Mouse (Mus musculus): ENCODE measurements around the gene Gm11172. TPM values are rescaled to one million over a fixed set of nuclear protein-coding genes. Genes with fewer than 3 reads are reported as not detected.

Gene Gm11172
- polyA plus RNA-seq, 1 experiment from 2014 or later, result not detected

DNA sequence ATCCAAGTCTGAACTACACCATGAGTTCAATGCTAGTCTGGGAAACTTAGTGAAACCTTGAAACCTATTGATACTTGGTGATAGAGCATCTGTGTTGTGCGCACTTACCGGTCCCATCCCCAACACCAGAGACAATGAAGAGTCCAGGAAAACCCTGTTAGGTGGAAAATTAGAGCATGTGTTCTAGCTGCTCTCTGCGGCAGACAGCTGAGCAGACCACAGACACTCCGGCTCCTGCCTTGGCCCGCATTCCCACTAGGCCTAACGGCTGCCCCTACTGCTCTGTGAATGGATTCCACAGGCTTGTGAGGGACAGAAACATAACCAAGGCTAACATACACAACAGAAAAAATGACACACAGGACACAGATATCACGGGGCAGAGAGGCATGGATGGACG lies 39.2 kb upstream of the Gm11172 start:
- Histone ChIP-seq H3K4me3 (ENCODE audit: low read depth, low read length) (no peak overlapping the region), H3K4me2 (replicated peaks; ENCODE audit: low read depth, low read length) (no peak overlapping the region), H3K4me1 (replicated peaks; ENCODE audit: control insufficient read depth, insufficient read depth, low read length) (no peaks in the 10 kb centered on the region), H3K9ac (ENCODE audit: low read depth, low read length) (no peak overlapping the region), H3K9me3 (ENCODE audit: control insufficient read depth, low read length) (no peaks in the 10 kb centered on the region), H3K27me3 (ENCODE audit: control insufficient read depth, insufficient read depth, low read length) (no peaks in the 10 kb centered on the region), H3K27ac (ENCODE audit: low read depth, low read length) (no peak overlapping the region), H3K36me3 (ENCODE audit: control insufficient read depth, insufficient read depth, low read length) (no peaks in the 10 kb centered on the region)
- WGBS, result 88% methylated on average over 8 of the region's 8 CpGs
- ATAC-seq (ENCODE audit: low FRiP score) (no peak), DNase-seq (ENCODE audit: low spot score) (no peak)

DNA sequence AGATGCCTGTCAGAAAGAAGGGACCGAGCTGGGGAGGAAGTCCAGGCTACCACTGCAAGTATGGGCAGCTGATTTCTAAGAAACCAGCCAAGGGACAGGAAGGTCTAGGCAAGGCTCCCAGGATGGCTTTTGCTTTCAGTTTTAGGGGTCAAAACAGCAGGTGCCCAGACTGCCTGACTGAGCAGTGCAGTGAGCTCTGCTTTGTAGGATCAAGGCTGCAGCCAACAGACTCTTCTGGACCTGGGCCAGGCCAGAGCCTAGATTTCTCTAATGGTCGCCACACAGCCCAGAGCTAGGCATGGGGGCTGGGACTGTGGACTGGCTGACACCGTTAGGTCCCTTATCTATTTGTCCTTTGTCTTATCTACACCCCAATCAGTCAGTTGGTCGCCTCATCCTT lies 38.0 kb upstream of the Gm11172 start:
- Histone ChIP-seq H3K9me3 (ENCODE audit: control insufficient read depth, low read length) (no peaks in the 10 kb centered on the region), H3K27me3 (ENCODE audit: control insufficient read depth, insufficient read depth, low read length) (no peaks in the 10 kb centered on the region), H3K4me3 (ENCODE audit: low read depth, low read length) (no peak overlapping the region), H3K4me1 (replicated peaks; ENCODE audit: control insufficient read depth, insufficient read depth, low read length) (no peaks in the 10 kb centered on the region), H3K27ac (ENCODE audit: low read depth, low read length) (no peak overlapping the region), H3K9ac (ENCODE audit: low read depth, low read length) (no peak overlapping the region), H3K36me3 (ENCODE audit: control insufficient read depth, insufficient read depth, low read length) (no peaks in the 10 kb centered on the region), H3K4me2 (replicated peaks; ENCODE audit: low read depth, low read length) (no peak overlapping the region)
- ATAC-seq (ENCODE audit: low FRiP score) (no peak), DNase-seq (ENCODE audit: low spot score) (no peak)
- 82% methylated on average over 4 of the region's 4 CpGs for WGBS

DNA sequence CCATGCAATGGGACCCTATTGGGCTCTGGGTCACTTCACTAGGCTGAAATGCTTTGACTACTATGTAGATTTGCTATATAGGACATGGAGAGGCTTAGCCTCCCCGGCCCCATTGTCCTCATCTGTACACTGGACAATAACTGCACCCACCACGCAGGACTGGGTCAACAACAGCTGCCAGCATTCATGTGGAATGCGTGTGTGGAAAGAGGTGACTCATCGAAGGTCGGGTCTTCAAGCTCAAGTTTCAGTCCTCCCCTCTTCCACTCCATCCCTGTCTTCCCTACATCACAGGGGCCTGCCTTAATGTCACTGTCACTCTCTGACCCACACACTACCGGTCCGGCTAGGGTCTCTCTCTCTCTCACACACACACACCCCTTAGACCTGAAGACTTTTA lies 36.4 kb upstream of the Gm11172 start:
- H3K27ac ChIP-seq (ENCODE audit: low read depth, low read length), result no peak overlapping the region
- WGBS, result 62% methylated on average over 7 of the region's 7 CpGs

DNA sequence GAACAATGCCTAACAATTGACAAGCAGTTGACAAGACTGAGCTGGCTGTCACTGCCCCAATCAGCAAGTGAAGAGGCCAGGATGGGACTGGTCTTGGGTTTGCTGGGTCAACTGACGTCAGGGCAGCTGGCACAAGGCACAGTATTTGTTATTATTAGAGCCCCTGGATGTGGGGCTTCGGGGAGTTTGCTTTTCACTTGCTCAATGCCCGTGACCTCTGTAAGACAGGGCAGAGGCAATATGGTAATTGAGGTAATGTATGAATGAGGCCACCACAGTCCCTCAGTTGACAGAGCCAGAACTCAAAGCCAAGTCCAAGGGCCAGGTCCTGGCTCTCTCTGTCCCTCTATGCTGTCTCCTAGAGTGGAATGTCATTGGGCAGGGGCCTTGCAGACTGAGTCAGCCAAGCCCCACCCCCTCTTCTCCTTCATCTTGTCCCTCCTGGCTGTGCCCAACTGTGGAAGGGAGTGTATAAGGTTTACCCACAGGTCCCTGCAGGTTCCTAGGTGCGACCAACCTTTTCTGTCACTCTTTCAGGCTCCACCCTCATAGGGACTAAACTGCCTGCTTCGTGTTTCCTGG lies 35.0 kb upstream of the Gm11172 start:
- ATAC-seq (ENCODE audit: low FRiP score), result no peak
- Histone ChIP-seq H3K4me2 (replicated peaks; ENCODE audit: low read depth, low read length) (no peak overlapping the region), H3K9me3 (ENCODE audit: control insufficient read depth, low read length) (no peaks in the 10 kb centered on the region), H3K4me3 (ENCODE audit: low read depth, low read length) (no peak overlapping the region), H3K4me1 (replicated peaks; ENCODE audit: control insufficient read depth, insufficient read depth, low read length) (no peaks in the 10 kb centered on the region; the same call in 1 of the 2 replicates), H3K36me3 (ENCODE audit: control insufficient read depth, insufficient read depth, low read length) (no peaks in the 10 kb centered on the region), H3K27ac (ENCODE audit: low read depth, low read length) (no peak overlapping the region), H3K27me3 (ENCODE audit: control insufficient read depth, insufficient read depth, low read length) (no peaks in the 10 kb centered on the region; the same call in 1 of the 2 replicates), H3K9ac (ENCODE audit: low read depth, low read length) (no peak overlapping the region)
- no peak for DNase-seq (ENCODE audit: low spot score)
- WGBS, result 64% methylated on average over 5 of the region's 5 CpGs

More for the DNA sequence above, 36.4 kb upstream of the Gm11172 start:
- H3K4me1 ChIP-seq (replicated peaks; ENCODE audit: control insufficient read depth, insufficient read depth, low read length), result no peaks in the 10 kb centered on the region
- H3K4me2 ChIP-seq (replicated peaks; ENCODE audit: low read depth, low read length), result no peak overlapping the region
- no peaks in the 10 kb centered on the region for H3K9me3 ChIP-seq (ENCODE audit: control insufficient read depth, low read length)
- ATAC-seq (ENCODE audit: low FRiP score) (no peak; the same call in 1 of the 2 replicates), DNase-seq (ENCODE audit: low spot score) (no peak)
- no peaks in the 10 kb centered on the region for H3K27me3 ChIP-seq (ENCODE audit: control insufficient read depth, insufficient read depth, low read length)
- H3K9ac ChIP-seq (ENCODE audit: low read depth, low read length), result no peak overlapping the region
- H3K4me3 ChIP-seq (ENCODE audit: low read depth, low read length), result no peak overlapping the region
- no peaks in the 10 kb centered on the region for H3K36me3 ChIP-seq (ENCODE audit: control insufficient read depth, insufficient read depth, low read length)

DNA sequence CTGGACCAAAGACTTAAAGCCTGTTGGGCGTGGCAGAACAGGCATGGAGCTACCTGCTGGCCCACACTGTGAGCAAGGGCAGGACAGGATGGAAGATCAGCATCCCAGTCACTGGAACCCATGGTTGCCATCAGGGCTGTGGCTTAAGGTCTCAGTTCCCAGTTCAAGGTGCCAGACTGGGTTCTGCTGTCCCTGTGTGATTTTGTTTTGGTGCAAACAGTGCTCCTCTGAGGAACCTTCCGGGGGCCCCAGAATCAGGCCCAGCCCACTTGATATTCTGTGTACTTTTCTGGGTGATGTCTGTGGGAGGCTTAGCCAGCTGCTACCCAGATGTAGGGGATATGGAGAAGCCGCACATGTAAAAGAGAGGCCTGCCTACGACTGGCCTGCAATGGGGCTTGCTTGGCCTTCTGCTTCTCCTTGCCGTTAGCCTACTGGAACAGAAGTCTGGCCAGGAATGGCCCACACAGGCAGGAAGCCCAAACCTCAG lies 32.0 kb upstream of the Gm11172 start:
- H3K4me3 ChIP-seq (ENCODE audit: low read depth, low read length), result no peak overlapping the region
- DNase-seq (ENCODE audit: low spot score), result no peak
- no peak overlapping the region for H3K9ac ChIP-seq (ENCODE audit: low read depth, low read length)
- no peak overlapping the region for H3K27ac ChIP-seq (ENCODE audit: low read depth, low read length)
- peaks cover 15% of the 10 kb centered on the region for H3K27me3 ChIP-seq (ENCODE audit: control insufficient read depth, insufficient read depth, low read length)
- H3K4me1 ChIP-seq (replicated peaks; ENCODE audit: control insufficient read depth, insufficient read depth, low read length), result no peaks in the 10 kb centered on the region; the same call in 1 of the 2 replicates
- H3K9me3 ChIP-seq (ENCODE audit: control insufficient read depth, low read length), result no peaks in the 10 kb centered on the region
- no peak overlapping the region for H3K4me2 ChIP-seq (replicated peaks; ENCODE audit: low read depth, low read length)
- H3K36me3 ChIP-seq (ENCODE audit: control insufficient read depth, insufficient read depth, low read length), result no peaks in the 10 kb centered on the region
- WGBS, result 79% methylated on average over 5 of the region's 5 CpGs
- ATAC-seq (ENCODE audit: low FRiP score), result no peak

DNA sequence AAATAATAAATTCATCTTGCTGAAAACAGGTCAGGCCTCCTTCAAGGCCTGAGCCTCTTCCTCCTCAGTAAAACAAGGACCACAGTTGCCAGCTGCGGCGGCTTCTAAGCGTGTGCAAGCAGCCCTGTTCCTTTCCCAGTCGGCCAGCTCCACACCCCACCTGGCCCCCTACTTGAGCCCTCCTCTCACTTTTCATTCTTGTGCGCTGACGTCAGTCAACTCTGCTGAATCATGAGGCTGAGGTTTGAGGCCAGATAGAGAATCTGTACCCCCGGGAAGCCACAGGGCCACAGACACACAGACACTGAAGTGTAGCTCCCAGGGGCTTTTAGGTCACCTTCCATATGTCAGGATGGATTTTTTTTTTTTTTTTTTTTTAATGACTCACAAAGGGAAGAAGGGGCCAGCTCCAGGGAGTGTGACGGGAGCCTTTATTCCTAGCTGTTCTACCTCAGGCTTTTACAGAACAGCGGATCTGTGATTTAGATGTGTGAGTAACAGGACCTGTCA lies 30.8 kb upstream of the Gm11172 start:
- no peaks in the 10 kb centered on the region; the same call in 1 of the 2 replicates for H3K4me1 ChIP-seq (replicated peaks; ENCODE audit: control insufficient read depth, insufficient read depth, low read length)
- 32% methylated on average over 9 of the region's 9 CpGs for WGBS
- DNase-seq (ENCODE audit: low spot score), result no peak

DNA sequence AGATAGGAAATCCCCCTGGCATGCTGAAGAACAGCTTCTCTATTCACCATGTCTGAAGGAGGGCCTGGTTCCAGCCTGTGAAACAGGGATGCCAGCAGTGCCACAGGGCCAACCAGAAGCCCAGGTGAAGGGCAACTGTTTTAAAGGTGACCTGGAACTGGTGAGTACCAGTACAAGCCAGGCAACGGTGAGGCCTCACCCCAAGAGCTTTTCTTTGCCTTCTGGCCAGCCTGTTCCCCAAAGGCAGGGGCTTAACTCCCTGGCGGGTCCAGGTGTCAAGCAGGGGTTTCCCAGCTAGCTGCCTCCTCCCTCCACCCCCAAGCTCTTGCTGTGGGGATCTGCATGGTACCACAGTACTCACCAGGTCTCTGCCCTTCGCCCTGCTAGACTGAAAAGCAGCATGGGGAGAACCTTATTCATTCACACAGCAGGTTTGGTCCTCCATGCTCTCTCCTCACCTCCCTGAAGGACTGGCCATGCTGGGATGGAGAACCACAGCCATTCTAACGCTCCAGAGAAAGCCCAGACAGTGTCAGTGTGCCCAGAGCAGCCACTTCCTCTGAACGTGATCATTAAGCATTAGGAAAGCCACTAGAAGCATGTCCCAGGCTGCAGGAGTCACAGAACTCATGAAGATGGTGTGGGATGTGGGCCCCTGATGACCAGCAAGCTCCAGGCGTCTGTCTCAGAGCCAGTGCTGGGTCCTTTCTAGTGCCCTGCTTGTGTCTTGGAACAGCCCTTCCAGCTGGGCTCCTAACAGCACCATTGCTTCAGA lies 30.2 kb upstream of the Gm11172 start:
- Histone ChIP-seq H3K9me3 (ENCODE audit: control insufficient read depth, low read length) (no peaks in the 10 kb centered on the region), H3K9ac (ENCODE audit: low read depth, low read length) (no peak overlapping the region), H3K27ac (ENCODE audit: low read depth, low read length) (no peak overlapping the region), H3K4me2 (replicated peaks; ENCODE audit: low read depth, low read length) (no peak overlapping the region), H3K27me3 (ENCODE audit: control insufficient read depth, insufficient read depth, low read length) (peaks cover 15% of the 10 kb centered on the region), H3K36me3 (ENCODE audit: control insufficient read depth, insufficient read depth, low read length) (no peaks in the 10 kb centered on the region), H3K4me1 (replicated peaks; ENCODE audit: control insufficient read depth, insufficient read depth, low read length) (no peaks in the 10 kb centered on the region; the same call in 1 of the 2 replicates), H3K4me3 (ENCODE audit: low read depth, low read length) (no peak overlapping the region)
- 41% methylated on average over 6 of the region's 6 CpGs for WGBS
- DNase-seq (ENCODE audit: low spot score), result no peak
- no peak for ATAC-seq (ENCODE audit: low FRiP score)

More for the DNA sequence above, 30.8 kb upstream of the Gm11172 start:
- H3K9ac ChIP-seq (ENCODE audit: low read depth, low read length), result no peak overlapping the region
- ATAC-seq (ENCODE audit: low FRiP score), result no peak
- H3K36me3 ChIP-seq (ENCODE audit: control insufficient read depth, insufficient read depth, low read length), result no peaks in the 10 kb centered on the region
- peaks cover 15% of the 10 kb centered on the region for H3K27me3 ChIP-seq (ENCODE audit: control insufficient read depth, insufficient read depth, low read length)
- H3K27ac ChIP-seq (ENCODE audit: low read depth, low read length), result no peak overlapping the region
- H3K9me3 ChIP-seq (ENCODE audit: control insufficient read depth, low read length), result no peaks in the 10 kb centered on the region
- H3K4me3 ChIP-seq (ENCODE audit: low read depth, low read length), result no peak overlapping the region
- H3K4me2 ChIP-seq (replicated peaks; ENCODE audit: low read depth, low read length), result no peak overlapping the region

DNA sequence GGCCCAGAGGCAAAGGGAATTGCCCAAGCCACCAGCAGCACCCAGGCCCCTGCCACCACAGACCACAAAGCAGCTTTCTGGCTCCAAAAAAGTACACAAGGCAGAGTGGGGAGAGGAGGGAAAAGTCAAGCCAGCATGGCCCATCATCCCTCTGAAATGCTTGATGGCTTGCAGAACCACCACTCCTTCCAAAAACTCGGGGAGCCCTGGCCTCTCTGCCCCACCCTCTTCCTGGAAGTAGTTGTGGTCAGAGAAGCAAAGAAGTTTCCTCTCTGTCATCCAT lies 29.6 kb upstream of the Gm11172 start:
- no peaks in the 10 kb centered on the region; the same call in 1 of the 2 replicates for H3K4me1 ChIP-seq (replicated peaks; ENCODE audit: control insufficient read depth, insufficient read depth, low read length)
- WGBS, result 57% methylated on average over 1 of the region's 1 CpGs
- DNase-seq (ENCODE audit: low spot score) (no peak), ATAC-seq (ENCODE audit: low FRiP score) (no peak)
- peaks cover 15% of the 10 kb centered on the region for H3K27me3 ChIP-seq (ENCODE audit: control insufficient read depth, insufficient read depth, low read length)
- no peak overlapping the region for H3K27ac ChIP-seq (ENCODE audit: low read depth, low read length)
- H3K36me3 ChIP-seq (ENCODE audit: control insufficient read depth, insufficient read depth, low read length), result no peaks in the 10 kb centered on the region
- H3K9ac ChIP-seq (ENCODE audit: low read depth, low read length), result no peak overlapping the region
- no peak overlapping the region for H3K4me2 ChIP-seq (replicated peaks; ENCODE audit: low read depth, low read length)
- H3K9me3 ChIP-seq (ENCODE audit: control insufficient read depth, low read length), result no peaks in the 10 kb centered on the region
- no peak overlapping the region for H3K4me3 ChIP-seq (ENCODE audit: low read depth, low read length)

DNA sequence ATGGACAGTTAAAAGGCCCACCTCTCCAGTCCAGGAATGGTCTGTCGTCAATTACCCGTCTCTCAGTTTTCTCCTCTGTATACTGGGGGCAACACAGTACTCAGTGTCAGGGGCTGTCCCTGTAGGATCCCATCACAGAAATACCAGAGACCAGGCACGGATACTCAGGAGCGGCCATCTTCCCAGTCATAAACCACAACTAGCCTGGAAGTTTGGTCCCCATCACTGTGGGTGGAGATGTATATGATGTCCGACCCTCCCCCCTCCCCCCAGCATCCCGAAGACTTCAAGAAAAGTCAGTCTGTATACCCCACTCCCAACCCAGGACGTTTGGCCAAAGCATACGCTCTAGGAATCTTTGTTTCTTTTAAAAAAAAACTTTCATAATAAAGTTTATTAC lies 29.3 kb upstream of the Gm11172 start:
- Histone ChIP-seq H3K27me3 (ENCODE audit: control insufficient read depth, insufficient read depth, low read length) (peaks cover 15% of the 10 kb centered on the region), H3K4me1 (replicated peaks; ENCODE audit: control insufficient read depth, insufficient read depth, low read length) (no peaks in the 10 kb centered on the region; the same call in 1 of the 2 replicates), H3K4me3 (ENCODE audit: low read depth, low read length) (no peak overlapping the region), H3K36me3 (ENCODE audit: control insufficient read depth, insufficient read depth, low read length) (no peaks in the 10 kb centered on the region), H3K9me3 (ENCODE audit: control insufficient read depth, low read length) (no peaks in the 10 kb centered on the region), H3K4me2 (replicated peaks; ENCODE audit: low read depth, low read length) (no peak overlapping the region), H3K27ac (ENCODE audit: low read depth, low read length) (no peak overlapping the region), H3K9ac (ENCODE audit: low read depth, low read length) (no peak overlapping the region)
- DNase-seq (ENCODE audit: low spot score) (no peak), ATAC-seq (ENCODE audit: low FRiP score) (no peak)
- WGBS, result 71% methylated on average over 8 of the region's 8 CpGs
